Mouse (Mus musculus): ENCODE results near the gene Cldn16. TPM values are rescaled to one million over a fixed set of nuclear protein-coding genes. Genes with fewer than 3 reads are reported as not detected.
"Not testable (repeated sequence)": the region's sequence is repeated elsewhere in the genome, so short reads cannot be mapped to it uniquely, and the experiment has no call there.

Cldn16 gene
- total RNA-seq (2021) = not detected

DNA sequence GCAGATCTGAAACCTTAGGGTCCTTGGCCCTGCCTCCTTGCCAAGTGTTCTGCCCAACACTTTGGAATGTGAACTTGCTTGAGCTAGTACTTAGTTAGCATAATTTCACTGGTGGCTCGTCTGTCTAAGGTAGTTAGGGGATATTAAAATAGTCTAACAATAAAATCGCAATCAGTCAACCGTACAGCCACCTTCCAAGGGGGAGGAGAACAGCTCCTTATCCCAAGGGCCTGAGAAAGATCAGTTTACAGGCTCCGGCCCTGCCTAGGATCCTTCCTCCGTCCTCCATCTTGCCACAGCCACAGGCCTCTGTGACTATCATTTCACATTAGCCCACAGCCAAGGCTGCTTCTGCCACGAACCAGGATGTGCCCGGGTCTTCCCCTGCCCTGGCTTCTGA is at the start of gene Cldn16:
Gene Cldn16 (plus strand): TSS at position 301 of the 400 bp plus-strand sequence.
- DNase-seq = no peak

DNA sequence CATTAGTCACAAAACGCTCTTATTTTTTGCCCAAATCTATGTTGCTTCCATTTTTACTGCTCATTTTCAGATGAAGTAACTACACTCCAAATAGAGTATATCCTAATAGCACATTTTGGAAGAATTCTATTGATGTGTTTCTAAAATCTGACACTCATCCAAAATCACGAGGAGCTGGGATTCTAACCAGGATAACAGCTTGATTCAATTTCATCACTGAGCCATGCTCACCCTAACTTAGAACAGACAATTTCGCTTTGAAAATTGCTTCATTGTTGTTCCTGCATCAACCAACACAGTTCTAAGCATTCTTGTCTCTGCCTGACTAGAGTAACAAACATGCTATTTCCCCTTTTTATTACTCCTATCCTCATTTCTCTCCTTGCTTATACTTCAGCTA is 44.3 kb upstream of the Cldn16 start:
- DNase-seq = no peak

DNA sequence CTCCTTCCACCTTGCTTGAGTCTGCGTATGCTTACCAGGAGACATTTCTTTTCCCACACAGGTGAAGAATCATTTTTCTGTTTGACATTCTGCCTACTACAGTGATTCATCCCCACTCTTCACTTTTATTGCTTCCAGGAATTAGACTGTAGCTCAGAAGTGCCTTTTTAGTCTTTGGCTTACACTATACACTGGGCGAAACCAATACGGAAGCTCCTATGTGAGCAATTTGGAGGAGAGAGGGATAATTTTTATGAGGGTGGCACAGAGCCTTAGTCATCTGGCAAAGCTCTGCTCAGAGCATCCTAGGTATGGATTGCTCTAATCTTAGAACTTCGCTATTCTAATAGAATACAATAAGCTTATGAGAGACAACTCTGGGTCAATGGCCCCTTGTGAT is 40.9 kb upstream of the Cldn16 start:
- no peak for DNase-seq

DNA sequence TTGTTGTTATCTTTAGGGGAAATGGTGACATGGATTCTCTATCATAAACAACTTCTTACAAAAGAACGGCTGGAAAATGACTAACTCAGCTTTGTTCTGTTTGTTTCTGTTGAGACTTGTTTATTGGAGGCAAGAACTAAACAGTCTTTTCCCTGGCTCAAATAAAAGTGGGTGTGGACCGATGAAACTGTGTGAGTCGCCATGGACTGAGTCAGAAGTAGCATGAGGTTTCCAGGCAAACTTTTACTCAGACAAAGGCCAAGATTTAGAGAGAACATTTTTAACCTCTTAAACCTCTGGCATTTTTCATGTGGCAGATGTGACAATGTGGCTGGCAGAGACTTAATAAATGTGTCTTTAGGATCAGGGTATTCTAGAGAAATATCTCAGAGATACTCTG is 32.7 kb upstream of the Cldn16 start:
- DNase-seq = no peak

DNA sequence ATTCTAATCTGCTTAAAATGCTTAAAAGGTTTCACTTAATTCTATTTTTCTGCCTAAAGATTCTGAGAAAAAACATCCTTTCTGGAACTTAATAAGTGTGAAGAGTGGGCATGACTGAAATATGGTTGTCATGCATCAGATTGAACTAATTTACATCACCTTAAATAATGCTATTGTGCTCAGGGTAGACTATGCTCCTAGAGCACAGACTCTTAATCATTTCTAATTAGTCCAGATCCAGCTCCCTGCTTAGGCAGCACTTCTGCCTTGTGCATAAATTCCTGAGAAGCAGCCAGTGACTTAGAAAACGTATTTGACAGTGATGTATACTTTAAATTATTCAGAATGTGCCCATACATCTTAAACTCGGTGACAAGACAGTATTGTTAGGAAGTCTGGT is 29.4 kb upstream of the Cldn16 start:
- no peak for DNase-seq

DNA sequence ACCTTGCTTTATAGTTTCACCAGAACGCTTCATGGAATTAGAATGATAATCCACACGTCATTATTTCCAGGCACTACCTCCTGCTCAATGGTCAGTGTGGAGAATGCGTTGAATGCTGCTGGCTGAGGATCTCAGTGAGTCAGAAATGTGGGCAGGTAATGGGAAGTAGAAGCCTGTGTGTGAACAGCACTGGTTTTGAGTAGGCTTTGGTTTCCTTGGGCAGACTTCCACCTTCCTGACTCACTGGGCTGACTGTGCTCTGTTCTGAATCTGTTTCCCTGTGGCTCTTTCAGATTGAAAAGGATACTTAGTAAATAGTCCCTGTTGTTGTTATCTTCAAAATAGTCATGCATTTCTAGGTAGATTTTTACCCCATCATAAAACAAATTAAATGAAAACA is 22.9 kb upstream of the Cldn16 start:
- no peak for DNase-seq

DNA sequence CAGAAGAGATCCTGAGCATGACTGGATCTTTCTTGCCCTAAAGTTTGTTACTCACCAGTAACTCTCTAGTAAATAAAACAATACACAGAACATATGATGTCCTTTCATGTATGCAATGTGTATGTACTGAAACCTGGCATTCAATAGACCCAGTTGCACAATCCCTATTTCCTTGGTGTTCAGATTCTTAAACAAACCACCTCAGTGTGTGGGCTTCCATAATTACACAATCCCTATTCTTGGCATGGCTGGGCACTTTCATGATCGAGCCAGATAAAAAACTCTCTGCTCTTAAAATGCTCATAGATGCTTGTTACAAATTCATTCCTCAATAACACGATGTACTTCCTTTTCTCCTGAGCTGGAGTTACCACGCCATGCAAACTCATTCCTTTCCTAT is 21.8 kb upstream of the Cldn16 start:
- DNase-seq = no peak

- DNase-seq = no peak
Measured at GRCm38 (mm10) chr16:26444843-26445242, 18.1 kb upstream of the Cldn16 start.

- DNase-seq = peak; percentile 14
Measured at GRCm38 (mm10) chr16:26447594-26447993, 15.3 kb upstream of the Cldn16 start.

DNA sequence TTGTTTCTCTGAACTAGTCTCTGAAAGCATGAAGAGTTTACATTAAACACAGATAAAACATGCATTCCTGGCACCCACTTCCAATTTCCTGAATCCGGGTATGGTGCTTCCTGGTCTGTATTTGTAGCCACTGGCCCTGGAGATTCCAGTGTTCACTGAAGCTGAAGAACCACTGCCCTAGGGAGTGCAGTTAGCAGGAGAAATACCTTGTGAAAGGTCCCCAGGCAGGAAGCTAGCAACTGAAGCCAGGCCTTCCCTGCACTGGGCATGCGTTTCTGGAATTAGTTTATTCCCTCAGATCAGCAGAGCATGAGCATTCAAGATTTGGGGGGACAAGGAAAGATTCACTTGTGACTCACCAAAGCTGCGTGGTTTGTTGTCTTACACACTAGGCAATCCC is 8.8 kb upstream of the Cldn16 start:
- DNase-seq = no peak

DNA sequence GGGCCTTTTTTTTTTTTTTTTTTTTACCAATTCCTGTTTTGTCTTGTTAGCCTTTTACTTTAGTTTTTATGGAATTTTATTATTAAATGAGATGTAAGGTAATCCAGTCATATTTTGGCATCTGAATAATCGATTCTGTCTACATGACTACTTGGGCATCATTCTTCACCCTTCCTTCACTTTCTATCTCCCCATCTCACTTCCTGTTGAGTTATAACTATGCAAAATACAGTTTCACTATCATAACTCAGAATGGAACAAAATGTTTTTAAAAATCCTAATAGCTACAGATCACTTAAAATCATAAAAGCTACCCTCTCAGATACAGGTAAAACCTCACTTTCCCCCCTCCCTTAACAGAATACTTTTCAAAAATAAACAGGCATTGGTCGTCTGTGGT is 6.8 kb upstream of the Cldn16 start:
- DNase-seq = no peak

DNA sequence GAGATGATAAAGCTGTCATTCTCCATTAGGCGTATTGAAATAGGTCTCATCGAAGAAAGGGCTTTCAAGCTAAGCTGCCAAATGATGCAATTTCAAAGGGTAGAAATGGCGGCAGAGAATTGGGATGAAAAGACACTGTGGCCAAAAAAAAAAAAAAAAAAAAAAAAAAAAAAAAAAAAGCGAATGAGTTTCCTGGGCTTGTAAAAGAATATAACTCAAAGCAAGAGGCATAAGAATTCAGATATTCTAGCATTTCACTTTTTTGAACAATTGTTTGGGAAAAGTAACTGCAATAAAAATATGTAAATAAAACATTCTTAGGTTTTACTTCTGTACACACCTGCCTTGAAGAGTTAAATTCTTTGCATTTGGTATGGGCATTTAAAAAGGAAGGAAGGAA is 3.6 kb downstream of the Cldn16 start:
- no peak for DNase-seq

DNA sequence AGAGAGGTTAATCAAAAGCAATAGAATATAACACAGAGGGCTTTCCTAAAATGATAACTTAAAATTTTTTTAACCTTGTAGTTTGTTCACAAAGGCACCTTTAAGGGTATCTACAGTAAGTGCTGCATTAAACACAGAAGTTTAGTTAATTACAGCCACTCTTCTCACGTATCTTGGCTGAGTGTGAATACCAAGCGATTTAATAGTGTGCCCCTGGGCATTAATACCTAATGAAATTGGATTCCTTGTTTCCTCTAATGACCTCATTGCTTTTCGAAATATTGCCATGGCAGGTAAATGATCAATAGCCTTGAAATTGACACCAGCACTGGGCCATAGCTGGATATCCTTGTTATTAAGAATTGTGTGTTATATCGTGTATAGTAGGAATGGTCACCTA is 8.3 kb downstream of the Cldn16 start:
- no peak for DNase-seq

- DNase-seq = peak; percentile 16
Measured at GRCm38 (mm10) chr16:26495721-26496120, 32.8 kb downstream of the Cldn16 start.

DNA sequence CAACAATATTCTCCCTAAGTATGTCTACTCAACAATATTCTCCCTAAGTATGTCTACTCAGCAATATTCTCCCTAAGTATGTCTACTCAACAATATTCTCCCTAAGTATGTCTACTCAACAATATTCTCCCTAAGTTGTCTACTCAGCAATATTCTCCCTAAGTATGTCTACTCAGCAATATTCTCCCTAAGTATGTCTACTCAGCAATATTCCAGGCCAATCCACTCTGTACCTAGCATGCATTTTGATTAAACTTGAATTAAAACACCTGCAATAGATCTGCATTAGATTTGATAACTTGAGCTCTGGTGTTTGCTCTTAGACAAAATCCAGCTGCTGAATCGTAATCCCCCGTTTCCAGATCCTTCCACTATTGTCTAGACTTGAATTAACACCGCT is 36.8 kb downstream of the Cldn16 start:
- not testable (repeated sequence) for DNase-seq

DNA sequence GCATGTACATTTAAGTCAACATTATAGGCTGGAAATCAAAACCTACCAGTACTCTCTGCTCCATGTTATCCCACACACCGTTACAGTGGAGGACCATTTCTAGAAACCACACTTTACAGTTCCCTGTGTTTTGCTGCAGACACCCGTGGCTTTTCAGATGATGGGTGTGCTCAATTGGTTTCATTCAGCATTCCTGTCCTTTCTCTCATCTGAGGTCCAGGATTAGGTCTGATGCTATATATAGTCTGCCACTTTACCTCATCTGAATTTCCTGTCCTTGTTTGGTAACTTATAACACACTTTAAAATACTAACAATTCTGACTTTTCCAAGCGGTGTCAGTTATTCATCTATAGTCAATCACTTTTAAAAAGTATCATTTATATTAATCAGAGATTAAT is 37.8 kb downstream of the Cldn16 start:
- no peak for DNase-seq

DNA sequence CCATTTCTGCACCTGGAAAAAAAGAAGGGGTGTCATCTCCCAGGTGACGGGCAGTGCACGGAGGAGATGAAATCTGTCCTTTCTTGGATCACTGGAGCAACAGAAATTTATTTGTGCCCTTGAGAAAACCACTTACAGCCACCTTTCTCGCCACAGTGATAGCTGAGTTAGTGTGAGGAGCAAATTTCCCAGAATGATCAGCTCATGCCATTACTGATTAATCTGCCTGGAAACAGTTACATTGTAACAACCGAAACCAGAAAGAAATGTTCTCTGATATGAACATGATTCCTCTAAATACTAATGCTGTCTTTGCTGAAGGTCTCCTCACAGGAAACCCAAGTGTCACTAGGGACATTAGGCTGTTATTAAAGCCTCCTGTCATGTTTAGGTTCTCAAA is 42.0 kb downstream of the Cldn16 start:
- DNase-seq = no peak

GRCm38 (mm10) chr16:26519596-26519995 is 56.7 kb downstream of the Cldn16 start:
- peak; percentile 36 for DNase-seq

DNA sequence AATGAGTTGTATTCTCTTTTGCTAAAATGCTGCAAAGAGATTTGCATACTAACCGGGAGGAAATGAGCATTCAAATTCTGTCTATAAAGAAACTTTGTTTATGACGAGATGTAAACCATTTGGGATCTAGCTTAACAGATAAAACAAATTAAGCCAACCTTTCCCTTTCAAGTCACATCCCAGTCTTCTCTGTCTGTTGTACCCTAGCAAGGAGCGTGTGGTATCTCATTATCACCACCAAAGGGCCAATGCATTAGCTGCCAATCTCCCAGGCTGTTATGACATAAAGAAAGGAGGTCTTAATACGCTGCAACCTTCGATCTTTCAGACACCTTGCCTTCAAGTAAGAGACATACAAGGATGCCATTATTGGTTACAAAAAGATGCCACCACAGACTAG is 62.9 kb downstream of the Cldn16 start:
- no peak for DNase-seq

- DNase-seq = no peak
Measured at GRCm38 (mm10) chr16:26526669-26527068, 63.7 kb downstream of the Cldn16 start, which contains the start of gene Tmem207. Gene Tmem207 (minus strand): TSS chr16:26526769.

- DNase-seq = no peak
Measured at GRCm38 (mm10) chr16:26527931-26528666, 65.2 kb downstream of the Cldn16 start.

DNA sequence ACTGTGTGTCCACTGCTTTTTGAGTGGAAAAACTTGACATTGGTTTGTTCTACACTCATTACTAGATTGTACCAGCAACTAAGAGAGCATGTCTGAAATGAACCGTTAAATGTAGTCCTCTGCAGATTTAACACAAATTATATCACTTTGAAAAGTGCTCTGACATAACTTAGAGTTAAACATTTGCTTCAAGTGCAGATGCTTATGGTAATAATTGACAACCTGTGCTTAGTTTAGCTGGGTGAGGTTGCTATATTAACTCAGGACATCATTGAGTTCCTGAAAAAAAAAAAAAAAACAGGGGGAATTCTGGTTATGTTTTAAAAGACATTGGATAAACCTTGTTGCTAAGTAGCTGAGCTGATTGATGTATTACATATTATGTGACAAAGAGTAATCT is 67.5 kb downstream of the Cldn16 start:
- no peak for DNase-seq

GRCm38 (mm10) chr16:26532287-26532686 is 69.4 kb downstream of the Cldn16 start:
- no peak for DNase-seq
